Mouse (Mus musculus): ENCODE measurements at regions not wholly inside any gene's neighbourhood (a gene's known extent, or its start where the extent isn't known, plus 50 kb on each side); places are given as distances from the start of the nearest gene placed in this dataset.

GRCm38 (mm10) chr19:30289721-30290120, 57.0 kb downstream of the Mbl2 start:
- H3K36me3 ChIP-seq: no peaks in the 10 kb centered on the region
- ATAC-seq (replicated peaks; ENCODE audit: low FRiP score): no peak
- 0 out of 2 replicates have a peak, but pooled peaks cover 1% of the 10 kb centered on the region for H3K4me1 ChIP-seq
- H3K27me3 ChIP-seq: 0 out of 2 replicates have a peak, but pooled peaks cover 13% of the 10 kb centered on the region
- H3K4me3 ChIP-seq (replicated peaks): no peak overlapping the region
- no peak overlapping the region for H3K4me2 ChIP-seq
- no peak overlapping the region for H3K27ac ChIP-seq
- 51% methylated on average over 4 of the region's 4 CpGs for WGBS
- H3K9ac ChIP-seq: no peak overlapping the region
- H3K9me3 ChIP-seq (replicated peaks): no peaks in the 10 kb centered on the region

- WGBS: 40% methylated on average over 15 of the region's 15 CpGs
- Histone ChIP-seq H3K9me3 (replicated peaks) (no peaks in the 10 kb centered on the region), H3K4me3 (replicated peaks) (no peak overlapping the region), H3K9ac (no peak overlapping the region), H3K36me3 (no peaks in the 10 kb centered on the region), H3K4me2 (peak overlapping the region; percentile 31), H3K27ac (no peak overlapping the region), H3K4me1 (0 out of 2 replicates have a peak, but pooled peaks cover 4% of the 10 kb centered on the region), H3K27me3 (0 out of 2 replicates have a peak, but pooled peaks cover 8% of the 10 kb centered on the region)
- no peak for ATAC-seq (replicated peaks; ENCODE audit: low FRiP score)
Observed at GRCm38 (mm10) chr19:30295263-30295704, 62.5 kb downstream of the Mbl2 start.

- Histone ChIP-seq H3K27ac (no peak overlapping the region), H3K4me3 (replicated peaks) (no peak overlapping the region), H3K9me3 (replicated peaks) (no peaks in the 10 kb centered on the region), H3K9ac (no peak overlapping the region), H3K36me3 (no peaks in the 10 kb centered on the region), H3K4me2 (no peak overlapping the region), H3K4me1 (0 out of 2 replicates have a peak, but pooled peaks cover 4% of the 10 kb centered on the region), H3K27me3 (0 out of 2 replicates have a peak, but pooled peaks cover 8% of the 10 kb centered on the region)
- ATAC-seq (replicated peaks; ENCODE audit: low FRiP score): no peak
- WGBS: 83% methylated on average over 3 of the region's 3 CpGs
Observed at GRCm38 (mm10) chr19:30296024-30296423, 63.3 kb downstream of the Mbl2 start.

DNA sequence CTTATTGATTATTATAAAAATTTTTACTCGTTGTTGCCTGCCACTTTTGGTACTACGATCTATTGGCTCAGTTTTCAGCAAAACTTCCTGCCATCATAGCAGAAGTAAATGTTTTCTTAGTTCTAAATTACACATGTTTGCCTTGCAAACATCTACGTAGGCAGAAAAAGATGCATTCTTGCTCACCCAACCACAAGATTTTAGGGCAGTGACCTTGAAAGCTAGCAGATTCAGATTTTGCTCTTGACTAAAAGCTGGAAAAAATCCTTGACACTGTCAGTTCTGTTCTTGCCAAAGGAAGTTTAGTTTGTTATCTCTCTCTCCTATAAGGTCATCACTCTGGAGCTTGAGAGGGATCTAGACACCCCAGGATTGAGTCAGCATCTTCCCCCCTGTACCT, 66.8 kb downstream of the Mbl2 start:
- Histone ChIP-seq H3K4me2 (no peak overlapping the region), H3K27ac (no peak overlapping the region), H3K27me3 (0 out of 2 replicates have a peak, but pooled peaks cover 1% of the 10 kb centered on the region), H3K9me3 (replicated peaks) (no peaks in the 10 kb centered on the region), H3K9ac (no peak overlapping the region), H3K4me3 (replicated peaks) (no peak overlapping the region), H3K36me3 (no peaks in the 10 kb centered on the region), H3K4me1 (peaks cover 7% of the 10 kb centered on the region; the same call in 1 of the 2 replicates)
- WGBS: 60% methylated on average over 3 of the region's 3 CpGs
- ATAC-seq (replicated peaks; ENCODE audit: low FRiP score): no peak

GRCm38 (mm10) chr19:30302281-30302680, 69.5 kb downstream of the Mbl2 start:
- H3K4me2 ChIP-seq: no peak overlapping the region
- peaks cover 3% of the 10 kb centered on the region; the same call in 1 of the 2 replicates for H3K4me1 ChIP-seq
- H3K9me3 ChIP-seq (replicated peaks): no peaks in the 10 kb centered on the region
- H3K4me3 ChIP-seq (replicated peaks): no peak overlapping the region
- WGBS: 80% methylated on average over 4 of the region's 4 CpGs
- ATAC-seq (replicated peaks; ENCODE audit: low FRiP score): no peak
- no peaks in the 10 kb centered on the region for H3K27me3 ChIP-seq
- no peaks in the 10 kb centered on the region for H3K36me3 ChIP-seq
- H3K9ac ChIP-seq: no peak overlapping the region
- no peak overlapping the region for H3K27ac ChIP-seq

DNA sequence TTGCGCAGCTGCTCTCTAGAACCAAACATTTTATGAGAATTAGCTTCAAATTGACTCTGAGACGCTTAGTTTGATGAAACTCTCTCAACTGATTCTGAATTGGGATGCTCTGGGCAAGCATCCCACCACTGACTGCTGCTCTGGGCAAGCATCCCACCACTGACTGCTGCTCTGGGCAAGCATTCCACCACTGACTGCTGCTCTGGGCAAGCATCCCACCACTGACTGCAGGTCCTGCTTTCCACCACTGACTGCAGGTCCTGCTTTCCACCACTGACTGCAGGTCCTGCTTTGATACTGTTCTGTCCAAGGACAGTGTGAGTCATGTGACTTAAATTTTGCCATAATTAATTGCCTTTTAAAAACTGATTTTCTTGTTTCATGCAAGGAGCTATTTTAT, 73.6 kb downstream of the Mbl2 start:
- Histone ChIP-seq H3K27ac (no peak overlapping the region), H3K9ac (no peak overlapping the region), H3K4me3 (replicated peaks) (no peak overlapping the region), H3K4me1 (peaks cover 3% of the 10 kb centered on the region; the same call in 1 of the 2 replicates), H3K4me2 (no peak overlapping the region), H3K36me3 (no peaks in the 10 kb centered on the region), H3K9me3 (replicated peaks) (no peaks in the 10 kb centered on the region), H3K27me3 (no peaks in the 10 kb centered on the region)
- no peak for ATAC-seq (replicated peaks; ENCODE audit: low FRiP score)
- 85% methylated on average over 2 of the region's 2 CpGs for WGBS

- Histone ChIP-seq H3K27ac (no peak overlapping the region), H3K27me3 (no peaks in the 10 kb centered on the region), H3K4me3 (replicated peaks) (no peak overlapping the region), H3K4me2 (no peak overlapping the region), H3K9me3 (replicated peaks) (no peaks in the 10 kb centered on the region), H3K9ac (no peak overlapping the region), H3K4me1 (peaks cover 3% of the 10 kb centered on the region; the same call in 1 of the 2 replicates), H3K36me3 (no peaks in the 10 kb centered on the region)
- ATAC-seq (replicated peaks; ENCODE audit: low FRiP score): no peak
- 67% methylated on average over 6 of the region's 6 CpGs for WGBS
Observed at GRCm38 (mm10) chr19:30306919-30307318, 74.2 kb downstream of the Mbl2 start.

GRCm38 (mm10) chr19:30317314-30317713, 84.6 kb downstream of the Mbl2 start:
- Histone ChIP-seq H3K4me1 (no peaks in the 10 kb centered on the region), H3K27me3 (no peaks in the 10 kb centered on the region), H3K36me3 (no peaks in the 10 kb centered on the region), H3K27ac (no peak overlapping the region), H3K9ac (no peak overlapping the region), H3K9me3 (replicated peaks) (no peaks in the 10 kb centered on the region), H3K4me3 (replicated peaks) (no peak overlapping the region), H3K4me2 (no peak overlapping the region)
- WGBS: 91% methylated on average over 3 of the region's 3 CpGs
- ATAC-seq (replicated peaks; ENCODE audit: low FRiP score): no peak

GRCm38 (mm10) chr19:30327693-30328092, 95.0 kb downstream of the Mbl2 start:
- Histone ChIP-seq H3K27ac (no peak overlapping the region), H3K4me3 (replicated peaks) (no peak overlapping the region), H3K4me2 (no peak overlapping the region), H3K27me3 (no peaks in the 10 kb centered on the region), H3K9me3 (replicated peaks) (no peaks in the 10 kb centered on the region), H3K4me1 (no peaks in the 10 kb centered on the region), H3K9ac (no peak overlapping the region), H3K36me3 (no peaks in the 10 kb centered on the region)
- ATAC-seq (replicated peaks; ENCODE audit: low FRiP score): no peak

- H3K27ac ChIP-seq: no peak overlapping the region
- H3K9me3 ChIP-seq (replicated peaks): no peaks in the 10 kb centered on the region
- no peaks in the 10 kb centered on the region for H3K4me1 ChIP-seq
- WGBS: 89% methylated on average over 4 of the region's 4 CpGs
- ATAC-seq (replicated peaks; ENCODE audit: low FRiP score): no peak
- no peak overlapping the region for H3K4me3 ChIP-seq (replicated peaks)
- no peaks in the 10 kb centered on the region for H3K27me3 ChIP-seq
- no peak overlapping the region for H3K9ac ChIP-seq
- H3K36me3 ChIP-seq: no peaks in the 10 kb centered on the region
- no peak overlapping the region for H3K4me2 ChIP-seq
Observed at GRCm38 (mm10) chr19:30328886-30329285, 96.1 kb downstream of the Mbl2 start.

DNA sequence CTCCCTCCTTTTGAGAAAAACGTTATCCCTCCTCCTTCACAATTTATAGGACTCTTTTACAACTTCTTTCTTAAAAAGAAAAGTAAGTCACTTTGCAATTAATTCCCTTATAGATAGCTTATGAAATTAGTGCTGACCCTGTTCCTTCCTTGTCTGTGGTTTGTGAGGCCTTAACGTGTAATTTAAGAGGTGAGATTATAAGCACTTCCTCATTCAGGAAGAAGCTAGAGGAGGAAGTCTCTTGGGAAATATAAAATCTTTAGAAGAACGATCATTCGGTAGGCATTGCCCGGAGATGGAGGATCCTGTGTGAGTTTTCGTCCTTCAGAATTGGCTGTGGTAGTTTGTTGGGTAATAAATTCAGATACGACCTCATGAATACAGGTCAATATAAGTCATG, 98.0 kb downstream of the Mbl2 start:
- ATAC-seq (replicated peaks; ENCODE audit: low FRiP score): no peak
- no peaks in the 10 kb centered on the region for H3K27me3 ChIP-seq
- no peak overlapping the region for H3K4me2 ChIP-seq
- H3K4me3 ChIP-seq (replicated peaks): no peak overlapping the region
- H3K9me3 ChIP-seq (replicated peaks): no peaks in the 10 kb centered on the region
- H3K36me3 ChIP-seq: no peaks in the 10 kb centered on the region
- 58% methylated on average over 7 of the region's 7 CpGs for WGBS
- no peaks in the 10 kb centered on the region for H3K4me1 ChIP-seq
- no peak overlapping the region for H3K9ac ChIP-seq
- H3K27ac ChIP-seq: no peak overlapping the region

- ATAC-seq (replicated peaks; ENCODE audit: low FRiP score): peak; percentile 85
- no peaks in the 10 kb centered on the region for H3K4me1 ChIP-seq
- no peak overlapping the region for H3K4me2 ChIP-seq
- H3K9ac ChIP-seq: no peak overlapping the region
- no peaks in the 10 kb centered on the region for H3K36me3 ChIP-seq
- H3K9me3 ChIP-seq (replicated peaks): no peaks in the 10 kb centered on the region
- no peak overlapping the region for H3K4me3 ChIP-seq (replicated peaks)
- no peak overlapping the region for H3K27ac ChIP-seq
- no peaks in the 10 kb centered on the region for H3K27me3 ChIP-seq
- whole genome bisulfite sequencing: 58% methylated on average over 1 of the region's 1 CpGs
Observed at GRCm38 (mm10) chr19:30331850-30332249, 99.1 kb downstream of the Mbl2 start.

- no peak for ATAC-seq (replicated peaks; ENCODE audit: low FRiP score)
- Histone ChIP-seq H3K4me1 (no peaks in the 10 kb centered on the region), H3K4me3 (replicated peaks) (no peak overlapping the region), H3K27me3 (no peaks in the 10 kb centered on the region), H3K4me2 (no peak overlapping the region), H3K36me3 (no peaks in the 10 kb centered on the region), H3K9me3 (replicated peaks) (no peaks in the 10 kb centered on the region), H3K9ac (no peak overlapping the region), H3K27ac (no peak overlapping the region)
- WGBS: 87% methylated on average over 5 of the region's 5 CpGs
Observed at GRCm38 (mm10) chr19:30344401-30344800, 111.7 kb downstream of the Mbl2 start.
